Mouse (Mus musculus): Measurements from ENCODE around the gene Myh7b.

DNA sequence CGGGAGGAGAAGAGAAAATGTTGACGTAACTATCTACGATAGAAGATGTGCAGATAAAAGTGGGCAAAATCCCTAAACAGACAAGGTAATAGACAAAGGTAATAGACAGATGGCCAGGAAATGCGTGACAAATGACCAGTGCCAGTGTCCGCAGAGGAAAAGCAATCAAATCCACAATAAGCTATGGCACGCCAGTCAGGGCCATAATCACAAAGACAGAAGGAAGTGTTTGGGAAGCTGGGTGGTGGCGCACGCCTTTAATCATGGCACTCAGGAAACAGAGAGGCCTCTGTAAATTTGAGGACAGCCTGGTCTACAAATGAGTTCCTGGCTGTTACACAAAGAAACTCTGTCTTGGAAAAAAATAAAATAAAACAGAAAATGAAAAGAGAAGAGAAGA lies 70.2 kb downstream of the Myh7b start:
- TF ChIP-seq CTCF (IDR thresholded peaks at IDR 0.05; ENCODE audit: low read depth, low read length) (no peak), POLR2A (IDR thresholded peaks at IDR 0.05; ENCODE audit: extremely low read depth, insufficient read depth, low read length) (no peak)

All from liver, adult 2 months (tissue).